Mouse (Mus musculus) kidney, adult 2 months (tissue): Measurements from ENCODE around the gene Numb.

Experiments
- CTCF ChIP-seq: fragments of 200-500 bp; conservative IDR thresholded peaks from 2 replicates; pipeline ENCODE4 v1.5.1; 2011; ENCODE audit warnings: low read depth, mild to moderate bottlenecking, control low read depth, low read length, moderate library complexity, mixed read lengths; ENCODE audit not compliant: insufficient read depth, insufficient read length
- POLR2A ChIP-seq: fragments of 200-500 bp; IDR thresholded peaks from one replicate; pipeline ENCODE4 v1.6.1; 2011; ENCODE audit warnings: low read depth, low read length, control low read depth

DNA sequence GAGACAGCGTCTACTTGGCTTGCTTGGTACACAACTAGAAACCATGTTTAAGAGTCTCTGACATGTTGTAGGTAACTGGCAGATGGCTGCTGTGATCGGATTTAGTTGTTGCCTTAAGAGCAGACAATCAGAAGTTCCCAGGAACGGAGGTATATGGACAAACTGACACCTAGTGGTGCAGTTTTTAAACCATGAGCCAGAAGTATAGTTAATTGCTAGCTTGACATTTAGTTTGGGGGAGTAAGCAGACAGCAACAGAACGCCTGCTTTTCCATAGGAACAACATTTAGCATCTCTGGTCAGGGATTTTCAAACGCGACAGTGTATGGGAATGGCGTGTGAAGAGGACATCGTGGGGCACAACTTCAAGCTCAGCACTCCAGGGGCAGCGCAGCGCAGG, 15.9 kb upstream of the Numb start:
- no peak for TF ChIP-seq CTCF
- TF ChIP-seq POLR2A, result no peak
